Mouse (Mus musculus) left cerebral cortex, postnatal 14 days (tissue): Measurements from ENCODE around the gene Zfp784. TPM values are rescaled to one million over a fixed set of nuclear protein-coding genes. Genes with fewer than 3 reads are reported as not detected.

Experiments
- DNase-seq, 2 experiments: peaks; one replicate each; pipeline ENCODE4 v3.0.0; 2021 to 2022; ENCODE audit warnings: low spot score in 2 of 2, mixed read lengths in 1 of 2
- intact Hi-C: fragments of 180-260 bp; cut with DNase I; formaldehyde crosslinking; loops from one replicate; pipeline ENCODE4 v1.15.1; 2025
- total RNA-seq, 2 experiments: library from RNA; stranded (reverse); gene quantifications; 2 replicates each; pipeline ENCODE4 v1.2.3; 2021

Zfp784 gene
- total RNA-seq, 2 experiments from 2014 or later, result 5.4 TPM

DNA sequence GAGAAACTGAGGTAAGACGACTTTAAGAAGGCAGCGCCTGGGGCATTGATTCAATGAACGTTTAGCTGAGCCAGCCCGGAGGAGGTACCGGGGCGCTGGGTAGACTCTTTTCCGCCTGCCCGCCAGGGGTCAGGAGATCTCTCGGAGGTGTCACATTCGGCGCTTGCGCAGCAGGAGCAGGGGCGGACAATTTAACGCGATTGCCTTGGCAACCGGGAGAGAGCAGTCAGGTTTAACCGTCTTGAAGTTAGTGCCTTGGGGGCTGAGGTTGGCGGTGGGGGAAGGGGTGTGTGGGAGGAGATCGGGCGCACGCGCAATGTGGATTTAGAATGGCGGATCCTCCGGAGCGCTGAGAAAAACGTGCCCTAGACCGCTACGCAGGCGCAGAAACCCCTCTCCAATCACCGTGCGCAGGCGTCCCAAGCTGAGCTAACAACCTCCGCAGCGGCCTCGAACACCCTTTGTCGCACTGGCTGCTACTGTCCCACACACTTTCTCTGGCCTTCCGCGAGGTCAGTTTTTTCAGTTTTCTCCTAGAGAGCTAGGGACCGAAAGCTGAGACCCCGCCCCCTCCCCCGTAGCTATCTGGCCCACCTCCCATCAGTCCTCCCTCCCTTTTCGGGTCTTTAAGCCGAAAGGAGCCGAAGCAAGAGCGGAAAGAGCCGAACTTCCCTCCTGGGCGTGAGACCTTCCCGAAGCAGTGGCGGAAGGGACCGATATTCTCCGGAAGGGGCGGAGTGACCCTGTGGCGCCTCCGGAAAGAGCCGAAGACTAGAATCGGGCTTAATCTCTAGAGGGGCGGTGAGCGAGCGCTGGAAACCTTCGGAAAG lies 22.9 kb upstream of the Zfp784 start:
- DNase-seq, result peak; percentile 99 to 100
- intact Hi-C loops, result no loop called here

DNA sequence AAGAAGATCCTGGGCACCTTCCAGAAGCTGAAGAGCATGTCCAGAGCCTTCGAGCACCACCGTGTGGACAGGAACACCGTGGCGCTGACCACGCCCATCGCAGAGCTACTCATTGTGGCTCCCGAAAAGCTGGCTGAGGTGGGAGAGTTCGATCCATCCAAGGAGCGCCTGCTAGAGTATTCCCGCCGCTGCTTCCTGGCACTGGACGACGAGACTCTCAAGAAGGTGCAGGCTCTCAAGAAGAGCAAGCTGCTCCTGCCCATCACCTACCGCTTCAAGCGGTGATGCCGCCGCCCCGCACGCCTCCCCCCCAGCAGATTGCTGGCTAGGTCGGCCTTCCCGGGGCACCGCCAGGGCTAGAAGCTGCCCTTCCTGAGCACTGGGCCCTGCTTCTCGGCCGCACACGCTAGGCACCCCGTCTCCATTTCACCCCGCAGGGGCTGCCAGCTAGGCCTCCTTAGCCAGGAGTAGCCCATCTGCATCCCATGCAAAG lies 22.0 kb upstream of the Zfp784 start:
- intact Hi-C loops, result no loop called here

DNA sequence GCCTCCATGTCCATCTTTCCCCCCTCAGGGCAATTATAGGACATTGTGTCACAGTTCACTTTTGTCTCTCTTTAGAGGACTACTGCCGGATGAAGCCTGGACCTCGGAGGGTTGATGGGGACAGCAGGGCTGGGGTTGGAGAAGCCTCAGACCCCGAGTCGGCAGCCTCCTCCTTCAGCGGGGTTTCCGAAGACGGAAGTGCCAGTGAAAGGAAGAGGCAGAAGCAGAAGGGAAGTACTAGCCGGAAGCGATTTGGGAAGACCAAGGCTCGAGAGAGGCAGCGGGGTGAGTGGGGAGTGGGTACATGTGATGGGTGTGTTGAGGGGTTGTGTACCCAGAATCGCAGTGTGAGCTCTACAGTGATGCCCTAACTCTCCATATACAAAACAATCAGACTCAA lies 21.2 kb upstream of the Zfp784 start:
- DNase-seq, result no peak
- intact Hi-C loops, result loop anchor here (5.0 kb wide), 1 partner anchor 42 kb away; the partner anchor contains the start of gene Gm44973

More for the DNA sequence above, 22.0 kb upstream of the Zfp784 start:
- DNase-seq, result peak; percentile 78 to 93

DNA sequence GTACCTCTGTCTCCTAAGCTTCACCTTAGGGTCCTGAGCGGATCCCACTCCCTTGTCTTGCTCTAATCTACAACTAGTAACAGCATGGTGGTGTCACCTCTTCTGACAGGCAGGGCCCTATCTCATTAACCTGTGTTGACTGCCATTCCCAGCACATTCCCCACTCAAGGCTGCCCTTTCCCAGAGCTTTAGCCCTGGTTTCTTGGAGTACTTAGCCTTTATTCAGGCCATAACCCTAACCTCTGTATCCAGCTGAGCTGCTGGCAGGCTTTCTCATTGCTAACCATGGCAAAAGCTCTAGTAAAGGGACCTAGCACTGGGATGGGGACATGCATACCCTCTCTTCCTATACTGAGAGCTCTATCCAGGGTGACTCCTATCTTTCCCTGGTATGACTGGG lies 20.4 kb upstream of the Zfp784 start:
- no peak for DNase-seq
- intact Hi-C loops, result loop anchor here (5.0 kb wide), 1 partner anchor 41 kb away; the partner anchor contains the start of gene Gm44973

DNA sequence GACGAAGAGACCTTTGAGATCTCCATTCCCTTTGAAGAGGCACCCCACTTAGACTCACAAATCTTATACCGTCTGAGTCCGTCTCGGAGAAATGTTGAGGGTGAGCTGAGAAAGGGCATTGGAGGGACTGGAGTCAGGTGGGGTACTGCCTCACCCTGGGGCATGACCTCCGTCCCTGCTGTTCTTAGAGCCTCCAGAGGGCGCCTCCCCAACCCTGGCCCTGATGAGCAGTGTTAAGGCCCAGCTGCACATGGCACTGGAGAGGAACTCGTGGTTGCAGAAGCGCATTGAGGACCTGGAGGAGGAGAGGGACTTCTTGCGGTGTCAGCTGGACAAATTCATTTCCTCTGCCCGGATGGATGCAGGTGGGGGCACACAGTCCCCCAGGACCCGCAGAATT lies 19.6 kb upstream of the Zfp784 start:
- intact Hi-C loops, result loop anchor here (5.0 kb wide), 1 partner anchor 41 kb away; the partner anchor contains the start of gene Gm44973
- no peak for DNase-seq

DNA sequence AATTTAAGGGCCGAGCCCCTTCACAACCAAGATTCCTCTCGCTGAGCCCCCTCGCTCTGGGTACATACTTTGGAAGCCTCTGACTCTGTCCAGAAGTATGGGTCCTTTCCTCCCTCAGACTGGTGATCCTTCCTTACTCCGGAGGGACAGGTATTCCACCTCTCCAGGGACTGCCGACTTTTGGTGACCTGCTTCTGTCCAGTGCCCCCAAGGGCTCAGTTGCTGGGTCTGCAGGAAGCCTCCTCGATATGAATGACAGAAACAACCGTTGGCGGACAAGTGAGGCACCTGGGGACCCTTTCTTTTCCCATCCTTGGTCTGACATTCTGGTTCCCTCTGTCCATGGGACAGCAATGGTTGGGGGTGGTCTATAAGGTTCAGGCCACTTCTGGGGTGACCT lies 19.1 kb upstream of the Zfp784 start:
- no peak for DNase-seq
- intact Hi-C loops, result loop anchor here (5.0 kb wide), 1 partner anchor 40 kb away; the partner anchor contains the start of gene Gm44973

DNA sequence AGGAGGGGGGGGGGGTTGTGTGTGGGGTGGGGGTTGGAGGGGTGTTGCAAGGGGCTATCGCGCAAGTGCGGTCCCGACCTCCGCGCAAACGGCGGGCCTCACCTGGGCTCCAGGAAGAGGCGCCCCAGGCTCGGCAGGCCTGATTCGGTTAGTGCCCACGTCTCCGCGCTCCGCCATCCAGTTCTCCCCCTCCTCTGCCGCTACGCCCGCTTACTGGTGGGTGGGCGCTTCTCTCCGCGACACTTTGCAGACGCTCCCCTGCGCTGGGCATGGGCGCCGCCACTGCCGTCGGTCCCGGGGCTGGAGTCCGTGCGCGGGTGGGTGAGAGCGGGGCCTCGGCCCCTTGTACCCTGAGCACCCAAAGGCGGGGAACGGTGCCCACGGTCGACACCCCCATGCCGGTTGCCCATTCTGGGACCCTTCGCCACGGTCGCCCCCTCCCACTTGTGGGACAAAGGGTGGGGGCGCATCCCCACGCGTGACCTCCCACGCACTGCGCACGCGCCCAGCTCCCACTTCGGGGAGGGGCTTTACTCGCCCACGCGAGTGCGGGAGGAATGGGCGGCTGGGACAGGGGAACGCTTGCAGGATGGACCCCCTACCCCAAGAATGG lies 18.5 kb upstream of the Zfp784 start:
- DNase-seq, result peak; percentile 60 to 69
- intact Hi-C loops, result loop anchor here (5.0 kb wide), 1 partner anchor 39 kb away; the partner anchor contains the start of gene Gm44973

DNA sequence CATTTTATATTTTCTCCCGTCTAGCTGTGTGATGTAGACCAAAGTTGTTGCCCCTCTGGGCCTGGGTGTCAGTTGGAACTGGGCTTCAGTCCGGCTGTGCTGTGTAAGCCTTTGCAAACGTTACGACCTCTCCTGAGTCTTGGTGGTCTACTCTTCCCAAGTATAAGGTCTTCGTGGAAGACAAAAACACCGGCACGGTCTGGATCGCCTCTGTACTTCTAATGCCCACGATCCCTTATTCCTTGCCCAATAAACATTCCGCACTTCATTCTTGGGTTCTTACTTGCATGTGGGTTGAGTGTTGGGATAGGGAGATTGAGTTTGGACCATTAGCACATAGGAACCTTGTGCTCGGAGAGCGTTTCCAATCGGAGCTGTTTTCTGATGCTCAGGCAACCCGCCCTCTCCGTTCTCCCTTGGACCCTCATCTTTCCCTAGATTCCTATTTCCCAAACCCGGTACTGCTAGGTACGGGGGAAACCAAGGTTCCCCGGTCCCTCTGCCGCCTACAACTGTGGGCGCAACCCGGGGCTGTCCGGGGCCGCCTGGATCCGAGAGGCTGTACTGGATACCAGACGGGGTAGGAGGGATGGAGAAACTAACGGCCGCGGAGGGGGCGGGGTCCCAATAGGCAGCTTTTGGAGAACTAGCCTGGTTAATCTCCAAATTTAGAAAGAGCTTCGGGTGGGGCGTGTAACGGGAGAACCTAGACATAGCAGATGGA lies 15.4 kb upstream of the Zfp784 start:
- intact Hi-C loops, result no loop called here

DNA sequence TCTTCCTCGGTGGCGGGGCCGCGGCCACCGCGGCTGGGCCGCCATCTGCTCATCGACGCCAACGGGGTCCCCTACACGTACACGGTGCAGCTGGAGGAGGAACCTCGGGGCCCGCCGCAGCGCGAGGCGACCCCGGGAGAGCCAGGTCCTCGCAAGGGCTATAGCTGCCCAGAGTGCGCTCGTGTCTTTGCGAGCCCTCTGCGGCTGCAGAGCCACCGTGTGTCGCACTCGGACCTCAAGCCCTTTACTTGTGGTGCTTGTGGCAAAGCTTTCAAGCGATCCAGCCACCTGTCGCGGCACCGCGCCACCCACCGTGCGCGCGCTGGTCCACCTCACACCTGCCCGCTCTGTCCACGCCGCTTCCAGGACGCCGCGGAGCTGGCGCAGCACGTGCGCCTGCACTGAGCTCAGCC lies 14.7 kb upstream of the Zfp784 start:
- DNase-seq, result no peak

More for the DNA sequence above, 15.4 kb upstream of the Zfp784 start:
- peak in 1 of 2 experiments; percentile 59 for DNase-seq

DNA sequence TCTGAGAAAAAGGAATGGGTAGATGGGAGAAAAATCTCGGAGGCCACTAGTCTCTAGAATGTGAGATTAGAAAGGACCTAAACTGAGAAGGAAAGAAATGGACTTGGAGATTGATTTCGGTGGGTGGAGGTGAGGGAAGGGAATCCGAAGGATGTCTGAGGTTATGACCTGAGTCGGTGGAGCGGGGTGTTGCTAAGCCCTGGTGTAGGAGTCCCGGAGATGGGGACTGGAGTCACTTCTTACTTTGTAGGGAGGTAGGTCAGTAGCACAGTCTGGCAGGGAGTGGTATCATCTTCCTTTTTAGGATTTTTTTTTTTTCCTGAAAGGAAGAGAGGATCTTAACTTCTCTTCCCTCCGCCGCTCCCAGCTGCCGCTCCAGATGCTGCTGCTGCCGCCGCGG lies 14.2 kb upstream of the Zfp784 start:
- intact Hi-C loops, result no loop called here
- peak in 1 of 2 experiments; percentile 50 for DNase-seq

More for the DNA sequence above, 14.7 kb upstream of the Zfp784 start:
- intact Hi-C loops, result no loop called here

DNA sequence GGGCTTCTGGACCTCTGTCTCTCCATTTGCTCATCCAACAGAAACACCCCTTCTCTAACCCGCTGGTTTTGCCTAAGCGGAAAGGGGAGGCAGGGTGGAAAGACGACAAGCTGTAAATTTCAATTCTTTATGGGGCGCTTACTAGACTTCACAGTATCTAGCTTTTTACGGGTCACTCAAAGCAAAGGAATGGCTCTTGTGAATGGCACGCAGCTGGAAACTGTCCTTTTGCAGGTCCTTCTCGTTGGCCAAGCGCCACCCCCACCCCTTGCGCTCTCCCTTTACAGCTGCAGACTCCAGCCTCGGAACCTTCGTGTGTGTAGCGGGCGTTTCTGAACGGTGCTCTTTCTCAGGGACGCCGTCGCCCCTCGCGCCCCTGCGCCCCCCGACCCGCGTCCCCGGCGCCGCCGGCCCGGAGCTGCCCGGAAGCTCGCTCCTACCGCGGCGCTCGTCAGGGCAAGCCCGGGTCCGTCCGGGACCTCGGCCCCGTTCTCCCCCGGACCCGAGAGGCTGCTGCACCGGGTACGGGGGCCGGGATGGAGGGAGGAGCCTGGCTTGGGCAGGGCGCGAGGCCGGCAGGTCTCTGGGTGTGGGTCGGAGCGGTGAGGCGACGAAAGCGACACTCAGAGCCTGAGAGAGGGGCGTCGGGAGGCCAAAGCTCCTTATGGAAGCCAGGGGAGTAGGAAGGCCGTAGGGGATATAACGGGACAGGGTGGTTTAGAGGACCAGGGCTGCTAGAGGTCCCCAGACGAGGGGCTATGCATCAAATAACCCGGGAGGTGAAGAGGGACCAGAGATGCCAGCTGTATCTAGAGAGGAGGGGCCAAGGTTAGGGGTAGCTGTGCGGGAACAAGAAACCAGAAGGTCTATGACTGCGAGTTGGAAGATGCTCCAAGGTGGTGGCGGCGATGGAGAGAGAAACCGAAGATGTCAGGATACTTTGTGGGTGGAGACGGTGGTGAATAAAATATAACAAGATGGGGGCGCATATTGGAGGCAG lies 13.2 kb upstream of the Zfp784 start, which contains the start of gene Zfp580:
TSS of gene Zfp580 (plus strand) at position 346 of the 1,000 bp plus-strand sequence.
- peak; percentile 78 to 82 for DNase-seq
- intact Hi-C loops, result no loop called here

DNA sequence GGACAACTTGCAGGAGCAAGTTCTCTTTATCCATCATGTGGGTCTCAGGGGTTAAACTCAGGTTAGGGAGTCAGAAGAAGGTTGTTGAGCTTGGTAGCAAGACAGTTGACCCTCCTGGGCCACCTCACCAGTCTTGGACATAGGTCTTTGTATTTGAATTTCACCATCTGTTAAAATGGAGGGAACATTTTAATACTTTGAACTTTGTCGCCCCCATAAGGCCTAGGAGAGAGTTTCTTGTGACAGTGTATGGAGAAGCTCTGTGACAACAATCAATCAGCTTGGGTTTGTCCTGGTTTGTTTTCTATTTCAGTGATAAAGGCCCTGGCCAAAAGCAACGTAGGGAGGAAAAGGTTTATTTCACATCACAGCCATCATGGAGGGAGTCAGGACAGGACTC lies 9.1 kb upstream of the Zfp784 start:
- DNase-seq, result no peak
- intact Hi-C loops, result loop anchor here (5.0 kb wide), 1 partner anchor 105 kb away; no protein-coding TSS in a partner anchor

DNA sequence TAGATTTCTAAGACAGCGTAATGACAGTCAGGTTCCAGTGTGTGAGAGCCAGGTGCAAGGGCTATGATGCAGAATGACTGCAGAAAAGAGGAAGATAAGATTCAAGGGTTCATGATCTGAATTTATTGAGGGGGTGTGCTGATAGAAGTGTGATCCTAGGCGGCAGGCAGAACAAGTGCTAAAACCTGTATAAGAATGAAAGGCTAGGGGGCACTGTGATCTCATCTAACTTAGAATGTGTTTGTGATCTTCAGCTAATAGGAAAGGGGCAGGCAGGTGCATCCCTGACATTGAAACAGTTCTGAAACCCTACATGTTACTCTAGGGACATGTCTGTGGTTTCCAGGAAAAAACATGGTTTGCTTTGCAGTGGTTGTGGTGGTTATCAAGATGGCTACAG lies 7.9 kb upstream of the Zfp784 start:
- intact Hi-C loops, result loop anchor here (5.0 kb wide), 1 partner anchor 104 kb away; no protein-coding TSS in a partner anchor
- DNase-seq, result no peak

DNA sequence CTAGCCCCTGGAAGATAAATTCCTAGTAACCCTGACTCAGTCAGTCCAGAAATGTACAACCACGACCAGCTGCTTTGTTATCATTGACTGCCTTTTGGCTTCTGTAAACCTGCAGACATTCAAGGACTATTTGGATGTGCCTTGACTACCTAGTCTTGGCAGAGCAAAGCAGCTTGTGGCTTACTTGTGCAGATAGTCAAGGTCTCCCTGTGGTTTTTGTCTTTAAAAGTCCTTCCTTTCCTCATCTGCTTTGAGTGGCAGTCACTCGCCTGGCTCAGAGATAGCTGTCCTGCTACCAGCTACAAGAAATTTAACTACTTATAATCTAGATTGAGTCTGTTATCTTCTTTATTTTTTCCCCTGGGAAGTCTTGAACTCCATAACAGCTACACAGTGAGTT lies 6.7 kb upstream of the Zfp784 start:
- intact Hi-C loops, result loop anchor here (5.0 kb wide), 1 partner anchor 103 kb away; no protein-coding TSS in a partner anchor
- no peak for DNase-seq

DNA sequence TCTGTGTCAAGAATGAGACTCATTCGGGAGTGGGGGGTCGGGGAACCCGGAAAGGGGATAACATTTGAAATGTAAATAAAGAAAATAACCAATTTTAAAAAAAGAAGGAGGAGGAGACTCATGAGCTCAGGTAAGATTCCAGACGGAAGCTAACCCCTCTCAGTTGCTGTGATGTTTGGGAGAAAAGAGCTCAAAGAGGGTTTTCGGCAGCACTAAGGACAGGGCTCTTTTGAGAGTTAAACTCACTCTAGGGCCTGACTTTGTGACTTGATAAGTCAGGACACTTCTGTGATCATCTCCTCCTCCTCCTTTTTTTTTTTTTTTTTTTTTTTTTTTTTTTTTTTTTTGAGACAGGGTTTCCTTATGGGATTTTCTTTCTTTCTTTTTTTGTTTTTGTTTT lies 694 bp upstream of the Zfp784 start:
- intact Hi-C loops, result no loop called here
- no peak for DNase-seq

DNA sequence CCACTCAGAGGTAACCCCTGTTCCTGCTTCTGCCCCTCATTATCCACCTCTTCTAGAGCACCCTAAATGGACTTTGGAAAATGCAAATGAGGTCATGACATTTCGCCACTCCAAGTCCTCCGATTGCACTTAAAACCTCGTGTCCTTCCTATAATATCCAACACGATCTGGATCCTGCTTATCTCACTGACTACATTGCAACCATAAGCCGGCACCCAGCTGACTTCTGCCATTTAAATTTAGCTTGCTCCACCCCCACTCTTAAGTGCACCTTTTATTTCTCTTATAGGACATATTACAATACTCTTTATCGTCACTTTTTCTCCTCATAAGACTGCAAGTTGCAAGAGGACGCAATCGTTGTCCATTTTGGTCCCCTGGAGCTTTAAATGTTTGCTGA lies 779 bp downstream of the Zfp784 start:
- intact Hi-C loops, result no loop called here
- no peak for DNase-seq

DNA sequence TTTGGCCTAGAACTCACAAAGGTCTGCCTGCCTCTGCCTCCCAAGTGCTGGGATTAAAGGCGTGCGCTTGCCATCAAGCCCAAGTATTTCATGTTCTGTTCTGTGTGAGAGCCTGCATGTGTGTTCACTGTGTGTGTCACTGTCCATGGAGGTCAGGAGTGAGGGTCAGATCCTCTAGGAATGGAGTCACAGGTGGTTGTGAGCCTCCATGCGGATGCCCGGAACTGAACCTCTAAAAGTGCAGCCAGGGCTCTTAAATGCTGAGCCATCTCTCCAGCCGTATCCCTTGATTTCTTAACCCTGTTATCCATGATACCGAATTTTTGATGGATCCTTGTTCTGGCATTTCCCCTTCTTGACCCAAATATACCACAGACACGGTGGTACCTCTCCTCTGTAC lies 1.2 kb downstream of the Zfp784 start:
- DNase-seq, result no peak
- intact Hi-C loops, result no loop called here

DNA sequence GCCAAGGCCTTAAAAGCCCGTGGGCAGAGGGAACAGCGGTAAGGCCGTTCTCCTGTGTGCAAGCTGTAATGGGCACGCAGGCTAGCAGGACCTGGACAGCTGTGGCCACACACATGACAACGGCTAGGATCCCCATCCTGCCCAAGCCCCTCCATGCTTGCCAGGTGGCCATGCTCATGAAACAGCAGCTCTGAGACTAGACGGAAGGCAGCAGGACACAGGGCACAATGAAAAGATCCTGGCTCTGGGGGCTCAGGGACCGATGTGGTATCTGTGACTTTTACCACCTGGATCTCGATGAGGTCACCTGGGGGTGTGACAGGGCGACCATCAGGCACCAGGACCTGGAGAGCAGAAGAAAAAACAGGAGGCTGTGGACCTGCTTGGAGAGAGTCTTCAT lies 2.1 kb downstream of the Zfp784 start:
- no peak for DNase-seq
- intact Hi-C loops, result no loop called here
